Comparison of ENCODE assay signal across 11 mouse cellular contexts in genomic region chr13:99414352-99414742, GRCm38 (mm10).
DNase-seq lines count a peak whose midpoint lies in the region; ATAC-seq and TF ChIP-seq lines count a peak whose summit lies in the region.
"Had no signal": no experiment of that assay in that cellular context is flagged by ENCODE, and none has a peak within 500 bp of the region (broad histone marks: within the 10 kb centered on the region; RNA-seq: fewer than 3 reads in every experiment).

No protein-coding gene starts in this region.

- no peaks in the 10 kb centered on the region for H3K9me3 ChIP-seq in heart, embryonic 16.5 days (replicated peaks; ENCODE audit: control insufficient read depth, low read length)
- H3K9me3 ChIP-seq in stomach, embryonic 14.5 days (ENCODE audit: control insufficient read depth, low read depth, low read length): no peaks in the 10 kb centered on the region
- H3K9me3 ChIP-seq in stomach, postnatal 0 days (ENCODE audit: control insufficient read depth, low read length): no peaks in the 10 kb centered on the region
- no peaks in the 10 kb centered on the region for H3K9me3 ChIP-seq in limb, embryonic 10.5 days (replicated peaks)
- H3K9me3 ChIP-seq: lung, embryonic 15.5 days had no signal

- no peak for TF ChIP-seq EP300 in stomach, postnatal 0 days (optimal IDR thresholded peaks at IDR 0.05)

- H3K27ac ChIP-seq in heart, embryonic 16.5 days (ENCODE audit: low read length): peak overlapping the region; percentile 41; the same call in 1 of the 2 replicates
- H3K27ac ChIP-seq in stomach, embryonic 14.5 days (ENCODE audit: low read length): 0 out of 2 replicates have a peak overlapping the region, but pooled peaks have one; percentile 10
- no peak overlapping the region for H3K27ac ChIP-seq in stomach, postnatal 0 days (replicated peaks)
- H3K27ac ChIP-seq in limb, embryonic 10.5 days: peak overlapping the region; percentile 81
- H3K27ac ChIP-seq: lung, embryonic 15.5 days had no signal

- H3K27me3 ChIP-seq in heart, embryonic 16.5 days (ENCODE audit: control insufficient read depth, insufficient read depth, low read length): no peaks in the 10 kb centered on the region
- no peaks in the 10 kb centered on the region for H3K27me3 ChIP-seq in stomach, embryonic 14.5 days (ENCODE audit: control insufficient read depth, insufficient read depth, low read length)
- H3K27me3 ChIP-seq in stomach, postnatal 0 days (ENCODE audit: control insufficient read depth, insufficient read depth, low read length): no peaks in the 10 kb centered on the region
- H3K27me3 ChIP-seq in limb, embryonic 10.5 days (ENCODE audit: low read depth, poor library complexity, severe bottlenecking): no peaks in the 10 kb centered on the region
- H3K27me3 ChIP-seq: lung, embryonic 15.5 days had no signal

- 67% methylated on average over 10 of the region's 10 CpGs for WGBS in heart, embryonic 16.5 days
- 61% methylated on average over 10 of the region's 10 CpGs for WGBS in stomach, embryonic 14.5 days
- WGBS in stomach, postnatal 0 days: 64% methylated on average over 10 of the region's 10 CpGs
- 36% methylated on average over 10 of the region's 10 CpGs for WGBS in limb, embryonic 10.5 days

- ATAC-seq in heart, embryonic 16.5 days (replicated peaks; ENCODE audit: extremely low read depth, insufficient read depth, low FRiP score): no peak
- ATAC-seq in stomach, embryonic 14.5 days (ENCODE audit: insufficient number of reproducible peaks, insufficient read depth, low FRiP score, low read depth): no peak
- no peak for ATAC-seq in stomach, postnatal 0 days (ENCODE audit: low FRiP score, low TSS enrichment)

- no peak for DNase-seq in heart, adult 8-10 months (ENCODE audit: low spot score)
- no peak for DNase-seq in stomach, postnatal 0 days (ENCODE audit: low spot score)
- DNase-seq in limb, embryonic 10.5 days (ENCODE audit: low spot score): peak; percentile 69
- DNase-seq in right cerebral cortex, postnatal 4 days: no peak
- no peak for DNase-seq in urinary bladder, adult 2 months (ENCODE audit: low spot score)
- DNase-seq: adrenal gland, adult 2 months; cerebellum, postnatal 14 days; kidney, adult 11 months had no signal

- no peak overlapping the region for H3K4me2 ChIP-seq in heart, embryonic 16.5 days (ENCODE audit: low read depth, low read length)
- no peak overlapping the region for H3K4me2 ChIP-seq in stomach, embryonic 14.5 days (replicated peaks; ENCODE audit: low read depth, low read length)
- no peak overlapping the region for H3K4me2 ChIP-seq in stomach, postnatal 0 days (replicated peaks; ENCODE audit: low read depth)
- H3K4me2 ChIP-seq: lung, embryonic 15.5 days had no signal

- H3K4me3 ChIP-seq in heart, embryonic 16.5 days (ENCODE audit: low read length): no peak overlapping the region
- no peak overlapping the region for H3K4me3 ChIP-seq in stomach, embryonic 14.5 days (ENCODE audit: low read depth, low read length)
- H3K4me3 ChIP-seq in stomach, postnatal 0 days (ENCODE audit: low read depth, low read length): no peak overlapping the region
- peak overlapping the region; percentile 2; the same call in 1 of the 2 replicates for H3K4me3 ChIP-seq in limb, embryonic 10.5 days
- H3K4me3 ChIP-seq: lung, embryonic 15.5 days had no signal

- no peak overlapping the region for H3K9ac ChIP-seq in heart, embryonic 16.5 days (ENCODE audit: low read length)
- H3K9ac ChIP-seq in stomach, embryonic 14.5 days (replicated peaks; ENCODE audit: low read depth, low read length): no peak overlapping the region
- H3K9ac ChIP-seq in stomach, postnatal 0 days (ENCODE audit: low read length): no peak overlapping the region
- H3K9ac ChIP-seq: lung, embryonic 15.5 days had no signal

- peaks cover 19% of the 10 kb centered on the region for H3K36me3 ChIP-seq in heart, embryonic 16.5 days (ENCODE audit: control insufficient read depth, insufficient read depth)
- peaks cover 9% of the 10 kb centered on the region; the same call in 1 of the 2 replicates for H3K36me3 ChIP-seq in stomach, embryonic 14.5 days (ENCODE audit: control insufficient read depth, insufficient read depth, low read length)
- H3K36me3 ChIP-seq in stomach, postnatal 0 days (ENCODE audit: control insufficient read depth, insufficient read depth, low read length): peaks cover 6% of the 10 kb centered on the region; the same call in 1 of the 2 replicates
- peaks cover 75% of the 10 kb centered on the region for H3K36me3 ChIP-seq in limb, embryonic 10.5 days

- H3K4me1 ChIP-seq in heart, embryonic 16.5 days (ENCODE audit: control insufficient read depth, insufficient read depth, low read length): peaks cover 5% of the 10 kb centered on the region
- 0 out of 2 replicates have a peak, but pooled peaks cover 6% of the 10 kb centered on the region for H3K4me1 ChIP-seq in stomach, embryonic 14.5 days (ENCODE audit: control insufficient read depth, insufficient read depth, low read length)
- H3K4me1 ChIP-seq in stomach, postnatal 0 days (replicated peaks; ENCODE audit: control insufficient read depth, insufficient read depth): no peaks in the 10 kb centered on the region
- H3K4me1 ChIP-seq in limb, embryonic 10.5 days: peaks cover 53% of the 10 kb centered on the region

- TF ChIP-seq CTCF in stomach, postnatal 0 days (IDR thresholded peaks at IDR 0.05; ENCODE audit: low read depth): no peak
